Mouse (Mus musculus) midbrain, embryonic 15.5 days (tissue): ENCODE data around the gene Art1. TPM values are rescaled to one million over a fixed set of nuclear protein-coding genes. Genes with fewer than 3 reads are reported as not detected.

Experiments
- ATAC-seq: fragments of 200-750 bp; cut with Nextera tagmentation; replicated peaks from 2 replicates; pipeline ENCODE4 v1.8.0; 2017; ENCODE audit warnings: moderate TSS enrichment
- H3K27ac ChIP-seq: fragments of 300-500 bp; sonication (generic); 2 replicates; pipeline ENCODE4 v1.5.1; 2015; ENCODE audit warnings: mild to moderate bottlenecking, inconsistent platforms
- H3K27me3 ChIP-seq: fragments of 300-500 bp; sonication (generic); replicated peaks from 2 replicates; pipeline ENCODE4 v1.6.1; 2015; ENCODE audit warnings: inconsistent platforms
- H3K36me3 ChIP-seq: fragments of 300-500 bp; sonication (generic); replicated peaks from 2 replicates; pipeline ENCODE4 v1.6.1; 2015; ENCODE audit warnings: inconsistent platforms
- H3K4me1 ChIP-seq: fragments of 300-500 bp; sonication (generic); 2 replicates; pipeline ENCODE4 v1.6.1; 2015; ENCODE audit warnings: inconsistent platforms
- H3K4me2 ChIP-seq: fragments of 300-500 bp; sonication (generic); 2 replicates; pipeline ENCODE4 v1.6.1; 2015; ENCODE audit warnings: inconsistent platforms, mild to moderate bottlenecking, moderate library complexity
- H3K4me3 ChIP-seq: fragments of 300-500 bp; sonication (generic); 2 replicates; pipeline ENCODE4 v1.5.1; 2015; ENCODE audit warnings: mild to moderate bottlenecking, inconsistent platforms
- H3K9ac ChIP-seq: fragments of 300-500 bp; sonication (generic); 2 replicates; pipeline ENCODE4 v1.6.1; 2015; ENCODE audit warnings: mild to moderate bottlenecking, inconsistent platforms
- H3K9me3 ChIP-seq: fragments of 300-500 bp; sonication (generic); 2 replicates; pipeline ENCODE4 v1.6.1; 2016; ENCODE audit warnings: inconsistent platforms
- WGBS: fragments of 180-500 bp; shearing (Covaris S2); methylation state at CpG from one replicate; pipeline ENCODE4 v1.1.7; 2015; ENCODE audit warnings: mixed read lengths; 5-methylcytosine and 5-hydroxymethylcytosine counted together
- polyA plus RNA-seq: library from polyadenylated mRNA; unstranded; fragments of >200 nt; fragmentation: Nextera tagmentation; extraction: Ambion mirVana; gene quantifications from 2 replicates; pipeline ENCODE4 v1.2.1, GENCODE M21; 2015

Art1 gene
- polyA plus RNA-seq, 1 experiment from 2014 or later = 0.37 TPM

GRCm38 (mm10) chr7:102113151-102113729 lies 11.7 kb downstream of the Art1 start:
- Histone ChIP-seq H3K4me3 (no peak overlapping the region), H3K4me2 (no peak overlapping the region), H3K27me3 (no peaks in the 10 kb centered on the region), H3K9me3 (no peaks in the 10 kb centered on the region), H3K27ac (no peak overlapping the region), H3K9ac (no peak overlapping the region), H3K36me3 (peaks cover 1% of the 10 kb centered on the region; the same call in 1 of the 2 replicates), H3K4me1 (no peaks in the 10 kb centered on the region)
- 86% methylated on average over 45 of the region's 45 CpGs for WGBS
- ATAC-seq = no peak

- H3K9me3 ChIP-seq = no peaks in the 10 kb centered on the region
- H3K27ac ChIP-seq = no peak within 1 kb of the TSS
- H3K27me3 ChIP-seq = no peaks in the 10 kb centered on the region
- WGBS = 43% methylated on average over 7 of the region's 7 CpGs
- no peak within 1 kb of the TSS for H3K4me3 ChIP-seq
- H3K36me3 ChIP-seq = peaks cover 33% of the 10 kb centered on the region
- H3K4me1 ChIP-seq = no peaks in the 10 kb centered on the region
- H3K4me2 ChIP-seq = no peak within 1 kb of the TSS
- ATAC-seq = peak; percentile 62; the same call in 1 of the 2 replicates
- no peak within 1 kb of the TSS for H3K9ac ChIP-seq
Observed at GRCm38 (mm10) chr7:102116579-102117331, 15.2 kb downstream of the Art1 start, which contains the start of gene Chrna10. Gene Chrna10, minus strand, starts transcription at chr7:102116828.

- no peak for ATAC-seq
- Histone ChIP-seq H3K27me3 (no peaks in the 10 kb centered on the region), H3K4me1 (no peaks in the 10 kb centered on the region), H3K4me2 (no peak overlapping the region), H3K9me3 (no peaks in the 10 kb centered on the region), H3K4me3 (no peak overlapping the region), H3K36me3 (peaks cover 39% of the 10 kb centered on the region), H3K27ac (no peak overlapping the region), H3K9ac (no peak overlapping the region)
- WGBS = 73% methylated on average over 6 of the region's 6 CpGs
Observed at GRCm38 (mm10) chr7:102117382-102117781, 15.8 kb downstream of the Art1 start.

GRCm38 (mm10) chr7:102120326-102120725 lies 18.8 kb downstream of the Art1 start:
- peaks cover 61% of the 10 kb centered on the region for H3K36me3 ChIP-seq
- H3K27me3 ChIP-seq = no peaks in the 10 kb centered on the region
- H3K4me1 ChIP-seq = no peaks in the 10 kb centered on the region
- H3K4me2 ChIP-seq = no peak overlapping the region
- ATAC-seq = no peak
- 98% methylated on average over 10 of the region's 10 CpGs for WGBS
- no peak overlapping the region for H3K27ac ChIP-seq
- no peaks in the 10 kb centered on the region for H3K9me3 ChIP-seq
- no peak overlapping the region for H3K4me3 ChIP-seq
- no peak overlapping the region for H3K9ac ChIP-seq

- 98% methylated on average over 4 of the region's 4 CpGs for WGBS
Observed at GRCm38 (mm10) chr7:102132395-102132794, 30.9 kb downstream of the Art1 start.

GRCm38 (mm10) chr7:102137464-102137863 lies 35.9 kb downstream of the Art1 start:
- Histone ChIP-seq H3K9ac (no peak overlapping the region), H3K27me3 (no peaks in the 10 kb centered on the region), H3K27ac (no peak overlapping the region), H3K36me3 (peaks cover 49% of the 10 kb centered on the region), H3K4me1 (no peaks in the 10 kb centered on the region), H3K9me3 (no peaks in the 10 kb centered on the region), H3K4me3 (no peak overlapping the region), H3K4me2 (no peak overlapping the region)
- ATAC-seq = no peak
- 96% methylated on average over 1 of the region's 1 CpGs for WGBS

More at GRCm38 (mm10) chr7:102132395-102132794, 30.9 kb downstream of the Art1 start:
- Histone ChIP-seq H3K27ac (no peak overlapping the region), H3K27me3 (no peaks in the 10 kb centered on the region), H3K9me3 (no peaks in the 10 kb centered on the region), H3K4me2 (no peak overlapping the region), H3K4me1 (no peaks in the 10 kb centered on the region), H3K36me3 (peaks cover 54% of the 10 kb centered on the region), H3K9ac (no peak overlapping the region), H3K4me3 (no peak overlapping the region)
- no peak for ATAC-seq

GRCm38 (mm10) chr7:102137898-102138297 lies 36.4 kb downstream of the Art1 start:
- Histone ChIP-seq H3K9ac (no peak overlapping the region), H3K4me1 (no peaks in the 10 kb centered on the region), H3K27ac (no peak overlapping the region), H3K36me3 (peaks cover 44% of the 10 kb centered on the region), H3K27me3 (no peaks in the 10 kb centered on the region), H3K4me3 (no peak overlapping the region), H3K4me2 (no peak overlapping the region), H3K9me3 (no peaks in the 10 kb centered on the region)
- ATAC-seq = no peak
- WGBS = 96% methylated on average over 5 of the region's 5 CpGs

- no peak overlapping the region for H3K27ac ChIP-seq
- H3K9me3 ChIP-seq = no peaks in the 10 kb centered on the region
- ATAC-seq = no peak
- no peaks in the 10 kb centered on the region for H3K4me1 ChIP-seq
- H3K36me3 ChIP-seq = peaks cover 29% of the 10 kb centered on the region; the same call in 1 of the 2 replicates
- H3K4me3 ChIP-seq = no peak overlapping the region
- no peak overlapping the region for H3K9ac ChIP-seq
- H3K4me2 ChIP-seq = no peak overlapping the region
- H3K27me3 ChIP-seq = no peaks in the 10 kb centered on the region
- 93% methylated on average over 5 of the region's 5 CpGs for WGBS
Observed at GRCm38 (mm10) chr7:102153691-102154090, 52.1 kb downstream of the Art1 start.

Other genes starting within 250 kb of the Art1 start
- gene Folr2, start 244.5 kb upstream of the Art1 start, polyA plus RNA-seq = 2.3 and 2.8 TPM in 2 replicates
- 76.9 and 78.1 TPM in 2 replicates for gene Anapc15, start 238.0 kb upstream of the Art1 start, polyA plus RNA-seq
- 17.4 and 18.8 TPM in 2 replicates for gene Folr1, start 231.0 kb upstream of the Art1 start, polyA plus RNA-seq
- gene Lamtor1, start 195.8 kb upstream of the Art1 start, polyA plus RNA-seq = 154 and 164 TPM in 2 replicates
- 0.29 and 0.54 TPM in 2 replicates for gene Tomt, start 195.4 kb upstream of the Art1 start, polyA plus RNA-seq
- gene Lrrc51, start 167.8 kb upstream of the Art1 start, polyA plus RNA-seq = 9.1 and 11.4 TPM in 2 replicates
- 50.9 and 53.1 TPM in 2 replicates for gene Numa1, start 167.6 kb upstream of the Art1 start, polyA plus RNA-seq
- gene Il18bp, start 83.1 kb upstream of the Art1 start, polyA plus RNA-seq = 4.6 and 6.3 TPM in 2 replicates
- 33.7 and 34.2 TPM in 2 replicates for gene Rnf121, start 36.3 kb upstream of the Art1 start, polyA plus RNA-seq
- gene Xndc1, start 36.2 kb upstream of the Art1 start, polyA plus RNA-seq = 29.6 and 29.8 TPM in 2 replicates
- gene Xntrpc, start 36.0 kb upstream of the Art1 start, polyA plus RNA-seq = 1.00 and 1.3 TPM in 2 replicates
- gene Trpc2, start 18.6 kb upstream of the Art1 start, polyA plus RNA-seq = not detected in 2 replicates
- gene Art5, start 7.7 kb downstream of the Art1 start, polyA plus RNA-seq = 0.34 and 0.65 TPM in 2 replicates
- gene Chrna10, start 15.1 kb downstream of the Art1 start, polyA plus RNA-seq = not detected in 2 replicates
- 19.6 and 21.5 TPM in 2 replicates for gene Nup98, start 108.4 kb downstream of the Art1 start, polyA plus RNA-seq
- 59.2 and 59.5 TPM in 2 replicates for gene Pgap2, start 108.5 kb downstream of the Art1 start, polyA plus RNA-seq
- 15.1 and 16.1 TPM in 2 replicates for gene Rhog, start 154.3 kb downstream of the Art1 start, polyA plus RNA-seq
- gene Stim1, start 166.1 kb downstream of the Art1 start, polyA plus RNA-seq = 12.6 and 13.1 TPM in 2 replicates